Mouse (Mus musculus): Measurements from ENCODE around the gene Hist1h2ac.
A peak's percentile ranks its signal among the peaks of the same experiment; 100 is the strongest.
"Not testable (repeated sequence)": the region's sequence is repeated elsewhere in the genome, so short reads cannot be mapped to it uniquely, and the experiment has no call there.

Hist1h2ac gene

DNA sequence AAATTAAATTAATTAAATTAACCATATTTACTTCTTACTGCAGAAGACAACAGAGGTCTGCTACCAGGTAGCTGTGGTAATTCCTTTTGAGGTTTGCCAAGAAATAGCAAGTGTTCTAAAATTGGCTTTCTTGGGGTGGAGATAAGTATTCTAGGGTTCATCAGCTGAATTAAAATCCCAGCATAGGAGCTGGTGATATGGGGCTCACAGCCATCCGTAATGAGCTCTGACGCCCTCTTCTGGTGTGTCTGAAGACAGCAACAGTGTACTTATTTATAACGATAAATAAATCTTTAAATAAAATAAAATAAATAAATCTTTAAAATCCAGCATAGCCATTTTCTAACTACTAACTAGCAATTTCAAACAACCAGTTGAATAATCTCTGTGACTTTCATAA lies 16.0 kb upstream of the Hist1h2ac start:
- no peak for DNase-seq

DNA sequence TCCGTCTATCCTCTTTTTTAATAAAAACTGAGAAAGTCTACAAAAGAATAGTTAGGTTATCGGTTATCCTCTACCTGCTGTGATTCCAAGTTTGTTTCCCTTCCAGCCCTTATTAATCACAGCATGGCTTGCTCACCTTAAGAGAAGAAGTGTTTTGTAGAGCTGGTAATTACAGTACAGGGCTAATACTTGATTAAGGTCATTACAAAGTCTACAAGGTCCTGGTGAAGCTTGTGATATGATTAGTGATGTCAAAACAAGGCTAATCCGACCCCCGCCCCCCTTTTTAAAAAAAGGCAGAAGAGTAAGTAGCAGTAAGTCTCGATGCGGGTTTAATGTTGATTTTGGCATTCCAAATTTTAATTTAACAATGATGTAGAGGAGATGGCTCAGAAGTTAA lies 15.2 kb upstream of the Hist1h2ac start:
- DNase-seq = no peak

DNA sequence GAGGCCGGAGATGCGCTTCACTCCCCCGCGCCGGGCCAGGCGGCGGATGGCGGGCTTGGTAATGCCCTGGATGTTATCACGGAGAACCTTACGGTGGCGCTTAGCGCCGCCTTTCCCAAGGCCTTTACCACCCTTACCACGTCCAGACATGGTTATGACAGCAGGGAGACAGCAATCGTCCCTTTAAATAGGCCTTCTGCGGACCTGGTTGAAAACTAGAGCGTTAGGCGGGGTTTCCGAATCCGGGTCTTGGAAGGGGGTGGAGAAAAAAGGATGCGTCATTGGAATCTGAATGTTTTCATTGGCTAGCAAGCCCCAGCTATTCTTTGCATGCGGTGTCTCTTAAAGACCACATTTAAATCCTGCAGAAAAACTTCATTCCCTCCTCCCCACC lies 14.5 kb upstream of the Hist1h2ac start, which contains the start of gene Hist1h4c:
Hist1h4c (minus strand) TSS at position 155 of the 394 bp plus-strand sequence.
- peak; percentile 100 for DNase-seq

DNA sequence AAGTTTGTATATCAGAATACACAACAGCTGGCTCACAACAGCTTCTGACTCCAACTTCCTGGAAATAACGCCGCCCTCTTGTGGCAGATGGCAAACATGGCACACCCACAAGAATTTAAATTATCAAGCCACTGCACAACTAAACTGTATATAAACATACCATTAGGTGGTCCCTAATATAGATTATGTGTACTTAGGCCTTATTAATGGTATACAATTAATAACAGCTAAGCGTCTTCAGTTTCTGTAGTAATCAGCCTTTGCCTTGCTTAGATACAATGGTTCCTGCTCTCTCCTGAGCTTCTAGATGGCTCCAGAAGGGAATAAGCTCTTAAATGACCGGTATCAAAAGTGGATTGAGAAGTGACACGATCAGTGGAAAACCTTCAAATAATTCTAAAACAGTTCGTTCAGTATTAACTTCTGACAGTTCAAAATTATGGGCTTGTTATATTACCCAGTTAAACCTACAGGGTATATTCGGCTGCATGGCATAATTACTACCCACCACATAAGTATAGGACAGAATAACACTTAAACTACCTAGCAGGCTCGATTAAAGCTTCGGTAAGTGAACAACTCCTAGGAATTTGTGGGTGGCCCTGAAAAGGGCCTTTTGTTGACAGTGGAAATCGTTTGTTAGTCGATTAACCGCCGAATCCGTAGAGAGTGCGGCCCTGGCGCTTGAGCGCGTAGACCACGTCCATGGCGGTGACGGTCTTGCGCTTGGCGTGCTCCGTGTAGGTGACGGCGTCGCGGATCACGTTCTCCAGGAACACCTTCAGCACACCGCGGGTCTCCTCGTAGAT lies 13.9 kb upstream of the Hist1h2ac start:
- peak; percentile 75 for DNase-seq

DNA sequence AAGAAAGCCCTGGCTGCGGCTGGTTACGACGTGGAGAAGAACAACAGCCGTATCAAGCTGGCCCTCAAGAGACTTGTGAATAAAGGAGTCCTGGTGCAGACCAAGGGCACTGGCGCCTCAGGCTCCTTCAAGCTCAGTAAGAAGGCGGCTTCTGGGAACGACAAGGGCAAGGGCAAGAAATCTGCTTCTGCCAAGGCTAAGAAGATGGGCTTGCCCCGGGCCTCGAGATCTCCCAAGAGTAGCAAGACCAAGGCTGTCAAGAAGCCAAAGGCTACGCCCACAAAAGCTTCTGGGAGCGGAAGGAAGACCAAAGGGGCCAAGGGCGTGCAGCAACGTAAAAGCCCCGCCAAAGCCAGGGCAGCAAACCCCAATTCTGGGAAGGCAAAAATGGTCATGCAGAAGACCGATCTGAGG lies 12.3 kb upstream of the Hist1h2ac start:
- no peak for DNase-seq

DNA sequence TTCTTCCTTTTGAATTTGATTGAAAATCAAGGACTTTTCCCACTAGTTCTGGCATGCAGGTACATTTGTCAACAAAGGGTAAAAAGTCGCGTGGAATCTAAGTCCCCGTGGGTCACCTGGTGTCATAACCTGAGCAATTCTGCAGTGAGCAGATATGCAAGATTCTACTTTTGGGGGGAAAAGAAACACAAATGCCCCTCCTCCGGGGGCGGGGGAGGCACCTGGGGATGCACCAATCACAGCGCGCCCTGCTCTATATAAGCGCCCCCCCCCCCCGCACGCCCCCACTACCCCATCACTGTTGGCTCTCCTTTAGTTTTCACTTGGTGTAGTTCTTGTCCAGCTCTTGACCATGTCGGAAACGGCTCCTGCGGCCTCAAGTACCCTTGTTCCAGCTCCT lies 11.8 kb upstream of the Hist1h2ac start, which contains the start of gene Hist1h1t:
Hist1h1t (plus strand) TSS at position 301 of the 400 bp plus-strand sequence.
- DNase-seq = no peak

DNA sequence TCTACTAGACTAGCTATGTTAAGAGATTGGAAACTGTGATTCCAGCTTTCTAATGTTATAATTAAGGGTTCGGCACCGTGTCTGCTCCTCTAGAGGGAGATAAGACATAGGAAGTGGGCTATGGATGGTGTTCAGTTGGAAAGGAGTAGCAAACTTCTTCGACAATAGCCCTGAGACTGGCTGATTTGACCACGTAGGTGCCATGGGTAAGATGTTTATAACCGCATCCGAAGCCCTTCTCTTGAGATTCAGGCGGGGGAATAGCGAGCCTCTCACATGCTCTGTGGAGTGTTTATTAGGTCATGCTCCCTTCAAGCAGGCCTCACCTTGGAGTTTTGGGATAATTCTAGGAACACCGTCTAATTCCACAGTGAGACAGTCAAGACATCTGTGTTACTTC lies 11.2 kb upstream of the Hist1h2ac start:
- no peak for DNase-seq

DNA sequence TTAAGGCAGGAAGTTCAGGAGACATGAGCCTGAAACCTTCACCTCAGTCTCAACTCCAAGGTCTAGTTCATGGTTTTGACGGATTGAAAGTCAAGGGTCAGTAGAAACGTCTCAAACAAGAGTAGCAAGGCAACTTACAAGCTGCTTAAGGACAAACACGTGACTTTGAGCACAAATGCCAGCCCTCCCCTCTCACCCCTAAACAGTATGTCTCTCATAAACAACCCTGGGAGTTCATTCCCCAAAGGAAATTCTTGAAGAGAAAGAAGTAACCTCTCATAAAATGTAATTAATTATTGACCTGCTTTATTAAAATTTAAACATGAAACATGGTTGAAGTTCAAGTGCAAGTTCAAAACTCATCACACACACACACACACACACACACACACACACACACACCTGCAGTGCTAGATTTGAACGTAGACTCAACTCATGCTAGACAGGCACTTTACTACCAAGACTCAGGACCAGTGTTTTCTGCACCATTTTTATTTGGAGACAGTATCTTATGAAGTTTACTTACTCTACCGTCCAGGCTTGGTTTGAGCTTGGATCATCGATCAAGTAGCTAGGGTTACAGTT lies 10.2 kb upstream of the Hist1h2ac start:
- DNase-seq = no peak

DNA sequence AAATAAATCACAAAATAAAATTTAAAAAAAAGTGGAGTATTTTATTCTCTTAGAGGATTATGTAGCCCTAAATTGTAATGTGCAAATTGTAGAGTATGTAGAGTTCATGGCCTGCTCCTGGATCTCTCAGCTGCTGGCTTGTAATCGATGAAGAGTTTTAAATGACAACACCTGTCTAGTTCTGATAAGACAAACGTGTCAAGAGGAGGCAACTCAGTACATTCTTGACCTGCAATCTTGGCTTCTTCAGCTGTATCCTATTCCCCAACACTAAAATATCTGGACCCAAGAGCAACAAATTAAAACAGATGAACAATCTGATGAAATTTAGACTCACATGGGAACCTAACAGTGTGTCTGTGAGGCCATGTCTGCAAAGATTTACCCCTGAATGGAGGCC lies 5.7 kb upstream of the Hist1h2ac start:
- DNase-seq = no peak

DNA sequence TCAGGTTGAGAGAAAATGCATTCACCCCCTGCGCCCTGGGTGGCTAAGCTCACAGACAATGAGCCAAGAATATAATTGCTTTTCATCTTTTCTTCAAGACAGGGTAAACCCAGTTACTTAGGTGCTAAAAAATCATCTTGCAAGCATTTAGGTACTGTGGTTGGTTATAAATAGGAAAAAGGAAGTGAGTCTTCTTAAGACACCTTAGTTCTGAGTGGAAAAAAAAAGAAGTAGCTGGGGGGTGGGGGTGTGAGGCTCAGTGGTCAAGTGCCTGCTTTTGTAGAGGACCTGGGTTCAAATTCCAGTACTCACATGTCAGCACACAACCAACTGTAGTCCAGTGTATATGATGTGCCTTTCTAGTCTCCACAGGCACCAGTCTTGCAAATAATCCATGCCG lies 5.2 kb upstream of the Hist1h2ac start:
- no peak for DNase-seq

DNA sequence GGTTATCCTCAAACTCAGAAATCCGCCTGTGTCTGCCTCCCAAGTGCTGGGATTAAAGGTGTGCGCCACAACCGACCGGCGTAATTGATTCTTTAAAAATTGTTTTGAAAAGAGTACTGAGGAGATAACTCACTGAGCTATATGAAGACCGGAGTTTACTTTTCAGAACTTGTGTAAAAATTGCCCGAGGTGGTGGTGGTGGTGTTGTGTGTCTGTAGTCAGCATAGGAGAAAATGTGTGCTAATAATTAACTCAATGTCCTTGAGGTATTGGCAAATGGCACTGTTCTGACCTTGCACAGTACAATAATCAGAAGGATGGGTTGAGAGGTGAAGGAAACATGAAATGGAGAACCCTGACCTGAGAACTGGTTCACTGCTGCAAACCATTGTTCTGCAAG lies 4.2 kb upstream of the Hist1h2ac start:
- no peak for DNase-seq

DNA sequence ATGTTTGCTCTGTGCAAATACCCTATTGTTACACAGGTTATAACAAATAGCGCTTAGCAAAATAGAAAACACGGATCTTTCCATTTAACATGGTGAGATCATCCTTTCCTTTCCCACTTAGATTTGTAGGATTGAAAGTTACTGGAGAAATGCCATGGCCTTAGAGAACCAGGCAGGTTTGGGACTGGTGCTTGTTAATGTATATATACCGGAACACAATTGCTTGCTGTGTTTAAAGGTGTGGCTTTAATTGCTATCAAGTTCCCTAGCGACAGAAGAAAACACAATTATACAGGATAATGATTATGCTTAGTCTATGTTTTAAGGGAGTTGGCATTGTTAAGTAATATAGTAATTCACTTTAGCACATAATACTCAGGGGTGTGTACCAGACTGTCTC lies 3.4 kb upstream of the Hist1h2ac start:
- no peak for DNase-seq

DNA sequence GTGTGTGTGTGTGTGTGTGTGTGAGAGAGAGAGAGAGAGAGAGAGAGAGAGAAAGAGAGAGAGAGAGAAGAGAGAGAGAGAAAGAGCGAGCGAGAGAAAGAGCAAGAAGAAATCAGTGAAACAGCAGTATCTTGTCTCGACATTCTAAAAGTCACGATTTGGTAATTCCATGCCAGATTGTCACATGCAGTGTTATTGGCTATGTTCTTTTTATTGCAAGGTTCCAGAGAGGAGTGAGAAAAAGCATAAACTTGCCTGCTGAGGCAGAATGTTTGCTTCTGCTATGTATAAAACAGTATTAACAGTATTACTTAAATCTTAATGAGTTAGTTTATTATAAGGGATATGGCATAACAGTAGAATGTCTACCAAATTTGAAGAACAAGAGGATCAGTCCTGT lies 2.2 kb upstream of the Hist1h2ac start:
- DNase-seq = no peak

DNA sequence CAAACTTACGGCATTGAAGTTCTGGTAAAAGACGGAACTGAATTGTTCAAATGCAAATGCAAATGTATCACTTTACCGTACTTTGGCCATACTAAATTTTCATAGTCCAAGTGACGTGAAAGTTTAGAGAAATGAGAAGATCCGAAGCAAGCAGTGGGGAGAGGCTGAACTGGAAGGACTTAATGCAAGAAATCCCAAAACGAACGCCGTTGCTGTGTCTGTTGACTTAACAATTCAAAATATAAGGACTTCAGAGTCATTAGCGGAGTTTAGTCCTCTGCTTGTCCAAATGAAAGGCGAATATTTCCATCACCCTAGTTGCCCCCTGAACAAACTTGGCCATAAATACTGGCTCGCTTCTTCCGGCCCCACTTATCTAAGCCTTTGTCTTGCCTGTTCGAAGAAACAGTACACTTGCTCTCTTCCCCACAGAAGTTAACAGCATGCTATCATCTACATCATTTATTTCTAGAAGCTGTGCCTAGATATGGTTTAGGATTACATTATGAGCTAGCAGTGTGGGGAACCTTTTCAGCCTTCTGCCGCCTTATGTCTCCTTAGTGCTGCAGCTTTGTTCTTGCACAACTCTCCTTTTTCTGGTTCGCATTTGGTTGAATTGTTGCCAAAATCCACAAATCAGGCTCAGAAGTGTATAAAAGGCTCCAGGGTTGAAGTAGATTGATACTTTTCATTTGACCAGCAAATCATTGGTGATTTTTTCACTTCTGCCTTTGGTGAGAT lies 1.5 kb upstream of the Hist1h2ac start:
- DNase-seq = peak; percentile 30

DNA sequence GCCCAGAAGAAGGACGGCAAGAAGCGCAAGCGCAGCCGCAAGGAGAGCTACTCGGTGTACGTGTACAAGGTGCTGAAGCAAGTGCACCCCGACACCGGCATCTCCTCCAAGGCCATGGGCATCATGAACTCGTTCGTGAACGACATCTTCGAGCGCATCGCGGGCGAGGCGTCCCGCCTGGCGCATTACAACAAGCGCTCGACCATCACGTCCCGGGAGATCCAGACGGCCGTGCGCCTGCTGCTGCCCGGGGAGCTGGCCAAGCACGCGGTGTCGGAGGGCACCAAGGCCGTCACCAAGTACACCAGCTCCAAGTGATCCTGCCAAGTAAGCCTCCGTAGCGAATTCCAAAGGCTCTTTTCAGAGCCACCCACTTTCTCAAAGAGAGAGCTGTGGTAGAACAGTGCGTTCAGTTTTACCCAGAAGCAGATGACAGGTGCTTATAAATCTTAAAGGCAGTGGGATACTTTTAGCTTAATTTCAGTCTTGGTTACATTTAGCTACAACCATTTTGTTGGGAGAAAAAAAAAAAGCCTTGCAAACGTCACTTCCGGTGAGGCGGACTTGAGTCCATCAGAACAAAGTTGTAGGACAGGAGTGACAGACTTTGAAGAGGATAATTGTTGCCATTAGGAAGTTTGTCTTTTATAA lies 672 bp upstream of the Hist1h2ac start:
- peak; percentile 52 for DNase-seq

DNA sequence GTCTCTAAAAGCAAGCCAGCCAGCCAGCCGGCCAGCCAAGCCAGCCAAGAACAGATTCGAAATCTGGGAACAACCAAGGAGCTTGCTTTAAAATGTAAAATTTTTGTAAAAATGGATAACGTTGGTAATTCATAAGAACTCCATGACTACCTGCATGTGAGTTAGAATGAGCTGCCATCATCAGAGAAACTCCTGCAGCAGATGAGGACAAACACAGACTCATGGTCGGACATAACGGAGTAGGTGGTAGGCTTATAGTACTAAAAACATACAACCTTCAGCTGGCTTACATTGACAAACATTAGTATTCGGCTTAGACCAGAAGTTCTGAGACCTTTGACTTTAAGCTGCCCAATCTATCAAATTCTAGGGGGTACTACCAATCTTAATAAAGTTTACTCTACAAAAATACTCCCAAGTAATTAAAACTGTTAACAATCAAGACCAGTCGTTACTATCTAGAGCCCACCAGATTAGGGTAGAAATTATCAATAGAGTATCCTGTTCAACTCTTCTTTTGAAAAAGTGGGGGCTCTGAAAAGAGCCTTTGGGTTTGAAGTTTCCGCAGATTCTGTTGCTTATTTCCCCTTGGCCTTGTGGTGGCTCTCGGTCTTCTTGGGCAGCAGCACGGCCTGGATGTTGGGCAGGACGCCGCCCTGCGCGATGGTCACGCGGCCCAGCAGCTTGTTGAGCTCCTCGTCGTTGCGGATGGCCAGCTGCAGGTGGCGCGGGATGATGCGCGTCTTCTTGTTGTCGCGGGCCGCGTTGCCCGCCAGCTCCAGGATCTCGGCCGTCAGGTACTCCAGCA lies 597 bp downstream of the Hist1h2ac start:
- DNase-seq = not testable (repeated sequence)

DNA sequence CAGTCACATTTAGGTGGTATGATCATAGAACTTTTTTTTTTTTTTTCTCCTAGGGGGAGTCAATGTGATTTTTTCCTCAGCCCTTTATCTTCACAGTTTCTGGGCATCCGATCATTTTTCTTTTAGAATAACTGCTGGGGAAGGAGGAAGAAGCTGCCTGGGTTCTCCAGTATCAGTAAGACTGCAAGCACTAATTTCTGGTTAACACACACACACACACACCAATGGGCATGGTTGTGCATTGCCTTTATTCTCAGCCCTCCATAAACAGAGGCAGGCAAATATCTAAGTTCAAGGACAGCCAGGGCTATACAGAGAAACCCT lies 1.2 kb downstream of the Hist1h2ac start:
- no peak for DNase-seq

DNA sequence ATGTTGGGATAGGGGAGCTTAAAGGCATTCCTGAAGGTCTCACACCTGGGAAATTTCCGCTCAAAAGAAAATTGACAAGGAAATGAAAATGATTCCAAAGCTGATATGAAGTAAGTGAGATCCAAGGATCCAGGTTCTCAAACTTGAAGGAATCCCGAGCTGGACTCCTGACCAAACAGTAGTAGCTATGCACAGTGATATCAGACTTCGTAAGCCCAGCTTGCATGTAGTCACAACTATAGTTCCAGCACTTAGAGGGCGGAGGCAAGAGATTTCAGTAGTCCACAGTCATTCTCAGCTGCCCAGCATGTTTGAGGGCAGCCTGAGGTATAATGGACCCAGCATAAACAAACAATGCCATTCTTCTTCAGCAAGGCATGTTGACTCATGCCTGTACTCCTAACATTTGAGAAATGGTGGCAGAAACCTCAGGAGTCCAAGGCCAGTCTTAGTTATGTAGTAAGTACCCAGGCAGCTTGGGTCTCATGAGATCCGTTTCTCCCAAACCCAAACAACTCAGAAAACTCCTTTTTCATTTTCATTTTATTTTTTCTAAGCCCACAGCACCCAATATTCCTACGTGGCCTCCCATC lies 1.7 kb downstream of the Hist1h2ac start:
- no peak for DNase-seq

DNA sequence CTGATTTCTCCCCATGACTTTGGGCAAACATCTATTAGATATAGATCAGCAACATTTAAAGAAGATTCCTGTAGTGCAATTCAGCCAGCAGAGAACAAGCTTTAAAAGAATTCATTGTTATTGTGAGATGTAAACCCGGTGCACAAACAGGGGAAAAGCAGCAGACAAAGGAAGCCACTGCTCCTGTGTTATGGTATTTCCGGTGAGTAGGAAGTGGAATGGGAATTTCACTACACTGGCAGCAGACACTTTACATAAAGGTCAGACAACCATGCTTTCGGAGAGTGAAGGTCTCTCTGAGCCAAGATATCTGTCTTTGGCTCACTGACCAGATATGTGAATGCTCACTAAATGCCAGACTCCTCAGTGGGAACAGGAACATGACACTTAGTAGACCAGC lies 21.2 kb downstream of the Hist1h2ac start:
- no peak for DNase-seq

DNA sequence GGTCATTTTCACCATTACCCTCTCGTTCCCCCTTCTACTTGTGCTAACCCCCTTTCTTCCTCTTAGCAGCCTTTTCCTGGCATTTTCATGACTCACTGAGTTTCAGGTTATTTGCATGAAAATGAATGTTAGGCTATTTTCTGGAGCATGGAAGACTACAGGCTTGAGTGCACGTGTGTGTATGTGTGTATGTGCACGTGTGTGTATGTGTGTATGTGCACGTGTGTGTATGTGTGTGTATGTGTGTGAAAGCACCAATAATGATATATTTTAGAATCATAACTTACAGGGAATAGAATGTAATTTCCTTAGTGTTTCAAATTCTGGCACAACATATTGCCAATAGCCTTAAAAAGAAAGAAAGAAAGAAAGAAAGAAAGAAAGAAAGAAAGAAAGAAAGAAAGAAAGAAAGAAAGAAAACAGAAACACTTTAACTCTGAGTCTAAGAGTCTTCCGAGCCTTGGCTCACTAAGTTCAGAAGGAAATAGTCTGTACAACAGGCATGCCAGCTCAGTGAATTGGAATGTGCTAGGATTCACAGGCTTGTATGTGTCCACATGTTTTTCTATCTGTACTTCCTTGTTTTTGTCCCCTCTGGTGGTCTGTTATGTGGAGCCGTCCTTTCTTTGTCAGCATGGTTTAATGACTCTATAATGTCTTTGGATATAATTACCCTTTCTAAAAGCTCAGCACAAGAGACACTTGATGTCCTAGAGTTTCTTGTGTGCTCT lies 23.9 kb downstream of the Hist1h2ac start:
- no peak for DNase-seq
